Mouse (Mus musculus): ENCODE measurements around the gene Hnrnpl.

Hnrnpl gene

DNA sequence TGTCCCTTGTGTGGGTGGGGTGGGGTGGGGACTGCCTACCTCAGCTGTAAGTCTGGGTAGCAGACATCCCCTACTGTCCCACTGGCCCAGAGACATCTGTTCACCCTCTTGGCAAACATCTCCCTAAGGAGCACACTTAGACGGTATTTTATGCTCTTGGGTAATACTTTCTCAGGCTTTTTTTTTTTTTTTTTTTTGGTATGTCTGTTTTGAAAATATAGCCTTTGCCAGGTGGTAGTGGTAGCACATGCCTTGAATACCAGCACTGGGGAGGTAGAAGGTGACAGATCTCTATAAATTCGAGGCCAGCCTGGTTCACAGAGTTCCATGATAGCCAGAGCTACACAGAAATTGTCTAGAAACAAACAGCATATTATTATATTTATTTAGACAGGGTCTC, 15.6 kb downstream of the Hnrnpl start:
- peaks cover 11% of the 10 kb centered on the region for H3K36me3 ChIP-seq (ENCODE audit: control insufficient read depth, insufficient read depth, low read length, poor library complexity, severe bottlenecking)
- no peaks in the 10 kb centered on the region for H3K27me3 ChIP-seq (ENCODE audit: control insufficient read depth, insufficient read depth, low read length, poor library complexity, severe bottlenecking)
- DNase-seq (ENCODE audit: low read depth, low spot score) = no peak

GRCm38 (mm10) chr7:28824941-28825685, 16.8 kb downstream of the Hnrnpl start, which contains the start of gene Ech1:
TSS of gene Ech1 (plus strand) at chr7:28825217.
- peak; percentile 92 for DNase-seq (ENCODE audit: low read depth, low spot score)
- H3K36me3 ChIP-seq (ENCODE audit: control insufficient read depth, insufficient read depth, low read length, poor library complexity, severe bottlenecking) = peaks cover 15% of the 10 kb centered on the region
- no peaks in the 10 kb centered on the region for H3K27me3 ChIP-seq (ENCODE audit: control insufficient read depth, insufficient read depth, low read length, poor library complexity, severe bottlenecking)

DNA sequence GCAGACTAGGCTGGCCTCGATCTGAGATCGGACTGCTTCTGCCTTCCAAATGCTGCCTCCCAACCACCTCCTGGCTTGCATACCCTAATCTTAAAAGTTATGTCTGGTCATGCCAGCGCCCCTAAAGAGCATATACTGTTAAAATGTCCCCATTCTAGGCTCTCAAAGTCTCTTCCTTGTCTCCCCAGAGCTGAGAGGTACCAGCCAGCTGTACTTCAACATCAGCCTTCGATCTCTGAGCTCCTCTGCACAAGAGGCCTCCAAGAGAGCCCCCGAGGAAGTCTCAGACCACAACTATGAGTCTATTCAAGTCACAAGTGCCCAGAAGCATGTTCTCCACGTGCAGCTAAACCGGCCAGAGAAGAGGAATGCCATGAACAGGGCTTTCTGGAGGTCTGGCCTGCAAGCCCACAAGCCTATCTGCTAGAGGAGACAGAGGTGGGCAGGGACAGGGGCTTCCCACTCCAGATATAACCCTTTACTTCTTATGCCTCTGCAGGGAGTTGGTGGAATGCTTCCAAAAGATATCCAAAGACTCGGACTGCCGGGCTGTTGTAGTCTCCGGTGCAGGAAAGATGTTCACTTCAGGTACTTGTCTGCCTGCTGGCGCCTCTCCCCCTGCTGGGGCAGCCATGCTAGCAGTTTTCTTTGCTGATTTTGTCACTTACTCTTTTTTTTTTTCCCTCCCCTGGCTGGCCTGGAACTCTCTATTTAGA, 17.5 kb downstream of the Hnrnpl start:
- peak; percentile 32 for DNase-seq (ENCODE audit: low read depth, low spot score)
- Histone ChIP-seq H3K36me3 (ENCODE audit: control insufficient read depth, insufficient read depth, low read length, poor library complexity, severe bottlenecking) (peaks cover 11% of the 10 kb centered on the region), H3K27me3 (ENCODE audit: control insufficient read depth, insufficient read depth, low read length, poor library complexity, severe bottlenecking) (no peaks in the 10 kb centered on the region)

GRCm38 (mm10) chr7:28826402-28826772, 18.0 kb downstream of the Hnrnpl start:
- peaks cover 10% of the 10 kb centered on the region for H3K36me3 ChIP-seq (ENCODE audit: control insufficient read depth, insufficient read depth, low read length, poor library complexity, severe bottlenecking)
- H3K27me3 ChIP-seq (ENCODE audit: control insufficient read depth, insufficient read depth, low read length, poor library complexity, severe bottlenecking) = no peaks in the 10 kb centered on the region
- DNase-seq (ENCODE audit: low read depth, low spot score) = no peak

DNA sequence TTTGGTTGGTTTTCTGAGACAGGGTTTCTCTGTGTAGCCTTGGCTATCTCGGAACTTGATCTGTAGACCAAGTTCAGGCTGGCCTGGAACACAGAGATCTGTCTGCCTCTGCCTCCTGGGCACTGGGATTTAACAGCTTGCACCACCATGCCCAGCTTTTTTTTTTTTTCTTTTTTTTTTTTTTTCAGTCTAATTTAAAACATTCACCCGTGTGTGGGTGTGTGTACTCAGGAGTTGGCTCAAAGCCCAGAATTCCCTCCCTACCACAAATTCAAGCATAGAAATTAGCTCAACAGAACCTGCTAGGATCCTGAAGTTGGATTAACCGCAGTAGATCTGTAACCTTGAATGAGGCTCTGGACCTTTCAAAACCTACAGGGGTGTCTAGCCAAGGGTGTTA, 19.0 kb downstream of the Hnrnpl start:
- Histone ChIP-seq H3K36me3 (ENCODE audit: control insufficient read depth, insufficient read depth, low read length, poor library complexity, severe bottlenecking) (peaks cover 7% of the 10 kb centered on the region), H3K27me3 (ENCODE audit: control insufficient read depth, insufficient read depth, low read length, poor library complexity, severe bottlenecking) (no peaks in the 10 kb centered on the region)
- DNase-seq (ENCODE audit: low read depth, low spot score) = no peak

DNA sequence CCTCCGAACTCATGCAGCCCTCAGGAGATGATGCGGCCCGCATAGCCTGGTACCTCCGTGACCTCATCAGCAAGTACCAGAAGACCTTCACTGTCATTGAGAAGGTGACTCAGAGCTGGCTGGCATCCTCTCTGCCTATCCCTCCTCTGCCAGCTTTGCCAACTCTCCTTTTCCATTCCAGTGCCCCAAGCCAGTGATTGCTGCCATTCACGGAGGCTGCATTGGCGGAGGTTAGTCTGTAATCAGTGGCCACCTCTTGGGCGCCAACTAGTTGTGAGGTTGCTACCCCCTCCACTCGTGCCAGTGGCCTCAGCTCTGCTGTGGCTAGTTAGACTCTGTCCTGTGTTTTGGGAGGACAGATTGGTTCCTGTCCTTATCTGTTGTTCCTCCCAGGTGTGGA, 21.5 kb downstream of the Hnrnpl start:
- H3K27me3 ChIP-seq (ENCODE audit: control insufficient read depth, insufficient read depth, low read length, poor library complexity, severe bottlenecking) = no peaks in the 10 kb centered on the region
- peaks cover 7% of the 10 kb centered on the region for H3K36me3 ChIP-seq (ENCODE audit: control insufficient read depth, insufficient read depth, low read length, poor library complexity, severe bottlenecking)
- no peak for DNase-seq (ENCODE audit: low read depth, low spot score)

DNA sequence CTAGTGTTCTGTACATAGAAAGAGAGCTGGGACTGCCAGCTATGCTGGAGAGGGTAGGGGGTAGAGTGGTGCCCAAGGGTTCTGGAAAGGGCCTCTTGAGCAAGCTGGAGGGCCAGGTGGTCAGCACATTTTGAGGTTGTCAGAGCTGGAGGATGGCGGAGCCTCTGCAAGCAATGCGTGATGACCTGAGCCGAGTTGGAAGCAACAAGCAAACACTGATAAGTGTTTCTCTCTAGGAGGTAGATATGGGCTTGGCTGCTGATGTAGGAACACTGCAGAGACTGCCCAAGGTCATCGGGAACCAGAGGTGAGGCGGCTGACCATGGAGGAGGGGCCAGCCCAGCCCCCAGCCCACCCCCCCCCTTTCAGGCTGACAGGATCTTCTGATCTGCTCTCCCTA, 22.6 kb downstream of the Hnrnpl start:
- no peaks in the 10 kb centered on the region for H3K27me3 ChIP-seq (ENCODE audit: control insufficient read depth, insufficient read depth, low read length, poor library complexity, severe bottlenecking)
- DNase-seq (ENCODE audit: low read depth, low spot score) = no peak
- peaks cover 7% of the 10 kb centered on the region for H3K36me3 ChIP-seq (ENCODE audit: control insufficient read depth, insufficient read depth, low read length, poor library complexity, severe bottlenecking)

DNA sequence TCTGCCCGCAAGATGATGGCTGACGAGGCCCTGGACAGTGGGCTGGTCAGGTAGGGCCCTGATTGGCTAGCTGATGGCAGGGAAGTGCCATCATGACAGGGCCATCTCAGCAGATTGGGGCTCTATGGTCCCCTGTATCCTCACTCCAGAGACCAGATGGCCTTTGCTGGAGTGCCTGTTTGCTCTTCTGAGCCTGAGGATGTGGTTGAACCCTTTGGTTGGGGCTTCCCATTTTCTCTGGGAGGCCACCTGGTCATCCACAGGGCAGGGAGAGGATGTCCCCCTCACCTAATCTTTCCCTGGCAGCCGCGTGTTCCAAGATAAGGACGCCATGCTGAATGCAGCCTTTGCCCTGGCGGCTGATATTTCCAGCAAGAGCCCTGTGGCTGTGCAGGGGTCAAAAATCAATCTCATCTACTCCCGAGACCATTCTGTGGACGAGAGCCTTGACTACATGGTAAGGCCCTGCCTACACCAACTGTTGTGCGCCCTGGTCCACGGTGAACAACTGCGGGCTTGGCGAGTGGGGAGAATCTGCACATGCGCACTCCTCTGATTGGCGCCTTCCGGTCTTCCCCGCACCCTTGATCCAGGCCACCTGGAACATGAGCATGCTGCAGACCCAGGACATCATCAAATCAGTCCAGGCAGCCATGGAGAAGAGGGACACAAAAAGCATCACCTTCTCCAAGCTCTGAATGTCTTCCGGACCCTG, 23.2 kb downstream of the Hnrnpl start:
- DNase-seq (ENCODE audit: low read depth, low spot score) = no peak
- Histone ChIP-seq H3K27me3 (ENCODE audit: control insufficient read depth, insufficient read depth, low read length, poor library complexity, severe bottlenecking) (no peaks in the 10 kb centered on the region), H3K36me3 (ENCODE audit: control insufficient read depth, insufficient read depth, low read length, poor library complexity, severe bottlenecking) (peaks cover 7% of the 10 kb centered on the region)

DNA sequence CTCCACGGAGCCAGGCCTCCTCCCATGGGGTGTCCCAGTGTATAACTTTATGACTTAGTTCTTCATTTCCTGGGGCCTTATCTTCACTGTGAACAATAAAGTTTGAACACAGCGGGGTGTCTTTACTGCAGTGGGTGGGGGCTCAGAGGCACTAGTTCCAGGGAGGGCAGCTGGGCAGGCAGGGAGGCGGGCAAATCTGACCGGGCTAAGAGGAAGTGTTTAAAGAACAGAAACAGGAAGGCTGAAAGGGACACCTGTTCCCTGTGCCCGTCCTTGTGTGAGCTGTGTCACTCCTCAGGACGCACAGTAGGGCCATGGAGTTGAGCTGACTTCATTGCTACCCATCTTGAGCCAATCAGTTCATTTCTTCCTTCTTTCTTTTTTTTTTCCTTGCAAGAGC, 23.8 kb downstream of the Hnrnpl start:
- Histone ChIP-seq H3K36me3 (ENCODE audit: control insufficient read depth, insufficient read depth, low read length, poor library complexity, severe bottlenecking) (peaks cover 7% of the 10 kb centered on the region), H3K27me3 (ENCODE audit: control insufficient read depth, insufficient read depth, low read length, poor library complexity, severe bottlenecking) (no peaks in the 10 kb centered on the region)
- peak; percentile 48 for DNase-seq (ENCODE audit: low read depth, low spot score)

DNA sequence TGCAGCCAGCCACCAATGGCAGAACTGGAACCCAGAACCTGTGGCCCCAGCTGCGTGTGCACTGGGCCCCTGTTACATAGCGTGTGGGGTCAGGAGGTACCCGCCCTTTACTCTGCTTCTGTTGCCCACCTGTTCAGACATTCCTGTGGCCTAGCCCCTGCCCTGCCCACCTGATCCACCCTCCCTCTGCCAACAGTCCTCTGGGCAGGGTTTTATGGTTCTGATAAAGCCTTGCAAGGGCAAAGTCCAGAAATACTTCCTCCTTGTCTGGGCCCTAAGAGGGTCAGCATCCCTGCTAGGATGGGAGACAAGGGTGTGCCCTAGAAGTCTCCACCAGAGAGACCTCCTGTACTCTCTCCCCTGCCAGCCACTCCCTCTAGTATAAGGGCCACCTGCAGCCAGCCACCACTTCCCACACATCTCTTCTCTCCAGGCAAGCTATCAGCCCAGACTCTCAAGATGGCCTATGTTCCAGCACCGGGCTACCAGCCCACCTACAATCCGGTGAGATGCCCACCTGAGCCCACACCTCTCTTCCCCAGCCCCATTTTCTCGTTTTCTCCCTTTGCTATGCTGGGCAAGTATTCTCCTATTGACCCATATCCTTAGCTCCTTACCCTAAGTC, 25.5 kb downstream of the Hnrnpl start, which contains the start of gene Lgals4:
TSS of gene Lgals4 (plus strand) at position 132 of the 625 bp plus-strand sequence.
- no peaks in the 10 kb centered on the region for H3K27me3 ChIP-seq (ENCODE audit: control insufficient read depth, insufficient read depth, low read length, poor library complexity, severe bottlenecking)
- H3K36me3 ChIP-seq (ENCODE audit: control insufficient read depth, insufficient read depth, low read length, poor library complexity, severe bottlenecking) = peaks cover 7% of the 10 kb centered on the region
- no peak for DNase-seq (ENCODE audit: low read depth, low spot score)

GRCm38 (mm10) chr7:28836936-28837335, 28.6 kb downstream of the Hnrnpl start:
- Histone ChIP-seq H3K36me3 (ENCODE audit: control insufficient read depth, insufficient read depth, low read length, poor library complexity, severe bottlenecking) (no peaks in the 10 kb centered on the region; the same call in 1 of the 2 replicates), H3K27me3 (ENCODE audit: control insufficient read depth, insufficient read depth, low read length, poor library complexity, severe bottlenecking) (no peaks in the 10 kb centered on the region)
- no peak for DNase-seq (ENCODE audit: low read depth, low spot score)

- Histone ChIP-seq H3K27me3 (ENCODE audit: control insufficient read depth, insufficient read depth, low read length, poor library complexity, severe bottlenecking) (no peaks in the 10 kb centered on the region), H3K36me3 (ENCODE audit: control insufficient read depth, insufficient read depth, low read length, poor library complexity, severe bottlenecking) (no peaks in the 10 kb centered on the region)
- no peak for DNase-seq (ENCODE audit: low read depth, low spot score)
Observed at GRCm38 (mm10) chr7:28838331-28838730, 30.0 kb downstream of the Hnrnpl start.

DNA sequence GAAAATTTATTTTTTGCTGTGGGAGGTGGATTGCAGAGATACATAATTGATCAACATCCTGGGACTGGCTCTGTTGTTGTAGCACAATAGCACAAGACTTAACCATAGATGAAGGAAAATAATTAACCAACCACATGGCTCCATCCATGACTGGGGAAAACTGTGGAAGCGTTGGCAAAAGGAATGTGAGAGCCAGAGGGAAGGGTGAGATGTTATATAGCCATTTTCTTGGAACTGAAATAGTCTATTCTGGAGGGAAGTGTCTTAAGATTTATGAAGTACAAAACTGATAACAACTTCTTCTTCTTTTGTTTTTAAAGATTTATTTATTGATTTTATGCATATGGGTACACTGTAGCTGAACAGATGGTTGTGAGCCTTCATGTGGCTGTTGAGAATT, 38.9 kb downstream of the Hnrnpl start:
- Histone ChIP-seq H3K27me3 (ENCODE audit: control insufficient read depth, insufficient read depth, low read length, poor library complexity, severe bottlenecking) (no peaks in the 10 kb centered on the region), H3K36me3 (ENCODE audit: control insufficient read depth, insufficient read depth, low read length, poor library complexity, severe bottlenecking) (no peaks in the 10 kb centered on the region)
- DNase-seq (ENCODE audit: low read depth, low spot score) = no peak

DNA sequence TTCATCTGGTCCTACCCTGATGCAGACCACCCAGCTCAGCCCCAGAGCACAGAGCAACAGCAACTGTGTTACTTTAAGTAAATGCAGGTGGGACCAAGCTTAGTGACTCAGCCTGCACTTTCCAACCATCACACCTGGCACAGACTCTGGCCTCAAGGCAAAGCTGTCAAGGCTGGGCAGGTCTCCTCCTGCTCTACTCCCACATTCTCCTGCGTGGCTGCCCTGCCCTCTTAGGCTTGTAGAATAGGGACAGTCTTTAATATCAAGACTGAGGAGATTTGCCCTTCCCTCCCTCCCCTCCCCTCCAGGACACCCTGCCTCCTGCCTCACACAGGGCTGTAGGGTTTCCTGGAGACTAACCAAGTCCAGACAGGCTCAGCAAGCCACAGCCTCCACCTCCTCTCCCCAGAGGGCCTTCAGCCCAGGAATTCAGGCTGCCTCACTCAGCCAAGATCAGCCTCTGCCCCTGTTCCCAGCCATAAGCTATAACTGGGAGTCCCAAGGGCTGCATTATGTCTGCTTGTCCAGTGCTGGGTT, 41.4 kb downstream of the Hnrnpl start:
- no peaks in the 10 kb centered on the region for H3K27me3 ChIP-seq (ENCODE audit: control insufficient read depth, insufficient read depth, low read length, poor library complexity, severe bottlenecking)
- DNase-seq (ENCODE audit: low read depth, low spot score) = no peak
- no peaks in the 10 kb centered on the region for H3K36me3 ChIP-seq (ENCODE audit: control insufficient read depth, insufficient read depth, low read length, poor library complexity, severe bottlenecking)
